ENCODE assay signal across 32 mouse cellular contexts in the genomic region with DNA sequence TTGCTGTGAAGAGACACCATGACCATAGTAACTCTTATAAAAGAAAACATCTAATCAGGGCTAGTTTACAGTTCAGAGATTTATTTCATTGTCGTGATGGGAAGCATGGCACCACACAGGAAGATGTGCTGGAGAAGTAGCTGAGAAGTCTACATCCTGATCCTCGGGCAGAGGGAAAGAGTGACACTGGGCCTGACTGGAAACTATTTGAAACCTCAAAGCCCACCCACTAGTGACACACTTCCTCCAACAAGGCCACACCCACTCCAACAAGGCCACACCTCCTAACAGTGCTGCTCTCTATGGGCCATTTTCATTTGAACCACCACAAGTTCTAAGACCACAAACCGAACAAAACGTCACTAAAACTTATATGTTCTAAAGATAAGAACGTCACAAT. TPM values are rescaled to one million over a fixed set of nuclear protein-coding genes. Genes with fewer than 3 reads are reported as not detected.
DNase-seq lines count a peak whose midpoint lies in the region; ATAC-seq lines count a peak whose summit lies in the region.
"Had no signal": no experiment of that assay in that cellular context is flagged by ENCODE, and none has a peak within 500 bp of the region (broad histone marks: within the 10 kb centered on the region; RNA-seq: fewer than 3 reads in every experiment).

No protein-coding gene starts in this region.

- no peak overlapping the region for H3K9ac ChIP-seq in forebrain, embryonic 16.5 days (replicated peaks; ENCODE audit: low read depth, low read length)
- H3K9ac ChIP-seq: forebrain, embryonic 13.5 days; heart, embryonic 12.5 days; hindbrain, embryonic 15.5 days; limb, embryonic 13.5 days; lung, embryonic 15.5 days had no signal

- no peaks in the 10 kb centered on the region; the same call in 1 of the 2 replicates for H3K4me1 ChIP-seq in forebrain, embryonic 16.5 days (replicated peaks; ENCODE audit: control insufficient read depth, insufficient read depth, low read length)
- H3K4me1 ChIP-seq: heart, embryonic 12.5 days; hindbrain, embryonic 10.5 days; hindbrain, embryonic 15.5 days; lung, embryonic 15.5 days had no signal

- peak; percentile 63 for DNase-seq in 416B (ENCODE audit: low read depth)
- DNase-seq in cerebellum, postnatal 4 days (ENCODE audit: low spot score in 2 of 2): no peak
- no peak for DNase-seq in thymus, postnatal 10 days (ENCODE audit: low spot score in 2 of 2)
- DNase-seq: adrenal gland, postnatal 10 days; cerebellum, adult 11 months; cerebellum, postnatal 10 days; gastrocnemius, postnatal 25 days; heart, adult 18-20 months; heart, postnatal 10 days; kidney, adult 18-20 months; lung, postnatal 36 days; right cerebral cortex, postnatal 25 days; spleen, adult 18-20 months; thymus, adult 18-20 months; thymus, postnatal 36 days had no signal

- 86% methylated on average over 5 of the region's 5 CpGs for WGBS in forebrain, embryonic 16.5 days

- H3K9me3 ChIP-seq in forebrain, embryonic 16.5 days (ENCODE audit: control insufficient read depth, low read length): no peaks in the 10 kb centered on the region
- H3K9me3 ChIP-seq: forebrain, embryonic 13.5 days; heart, embryonic 12.5 days; hindbrain, embryonic 15.5 days; limb, embryonic 13.5 days; lung, embryonic 15.5 days; midbrain, embryonic 10.5 days had no signal

- no peaks in the 10 kb centered on the region for H3K36me3 ChIP-seq in forebrain, embryonic 16.5 days (ENCODE audit: control insufficient read depth, insufficient read depth)
- H3K36me3 ChIP-seq: heart, embryonic 12.5 days; hindbrain, embryonic 10.5 days; hindbrain, embryonic 15.5 days; limb, embryonic 13.5 days; lung, embryonic 15.5 days; midbrain, embryonic 10.5 days had no signal

- no peak overlapping the region for H3K4me3 ChIP-seq in forebrain, embryonic 16.5 days (replicated peaks; ENCODE audit: low read length)
- H3K4me3 ChIP-seq: forebrain, embryonic 13.5 days; heart, embryonic 12.5 days; hindbrain, embryonic 10.5 days; hindbrain, embryonic 15.5 days; layer of hippocampus, adult 2 months; left cerebral cortex, adult 2 months; limb, embryonic 13.5 days; lung, embryonic 15.5 days; midbrain, embryonic 10.5 days had no signal

- peak; percentile 30 for ATAC-seq in CD4-positive, CD25-positive, alpha-beta regulatory T cell, adult 4 months
- peak; percentile 50 for ATAC-seq in common myeloid progenitor, adult 5-6 weeks (replicated peaks; ENCODE audit: low read depth, poor library complexity, severe bottlenecking)
- ATAC-seq in megakaryocyte progenitor cell, adult 5-6 weeks (replicated peaks; ENCODE audit: poor library complexity): peak; percentile 45
- ATAC-seq in forebrain, embryonic 16.5 days: no peak
- ATAC-seq: activated CD4-positive, CD25-positive, alpha-beta regulatory T cell, adult 4 months; forebrain, embryonic 13.5 days; midbrain, embryonic 16.5 days had no signal

- no peak overlapping the region for H3K27ac ChIP-seq in forebrain, embryonic 16.5 days (ENCODE audit: low read length)
- H3K27ac ChIP-seq: forebrain, embryonic 13.5 days; hindbrain, embryonic 10.5 days; hindbrain, embryonic 15.5 days; layer of hippocampus, adult 2 months; left cerebral cortex, adult 2 months; limb, embryonic 13.5 days; lung, embryonic 15.5 days; midbrain, embryonic 10.5 days; stomach, postnatal 0 days had no signal

- no peaks in the 10 kb centered on the region for H3K27me3 ChIP-seq in forebrain, embryonic 16.5 days (replicated peaks; ENCODE audit: control insufficient read depth, insufficient read depth, low read length)
- H3K27me3 ChIP-seq: forebrain, embryonic 13.5 days; heart, embryonic 12.5 days; hindbrain, embryonic 15.5 days; limb, embryonic 13.5 days; lung, embryonic 15.5 days had no signal

- no peak overlapping the region for H3K4me2 ChIP-seq in forebrain, embryonic 16.5 days (ENCODE audit: low read length)
- H3K4me2 ChIP-seq: forebrain, embryonic 13.5 days; heart, embryonic 12.5 days; hindbrain, embryonic 15.5 days; limb, embryonic 13.5 days; liver, embryonic 11.5 days; lung, embryonic 15.5 days had no signal

RNA-seq across cellular contexts. Expression of gene A830005F24Rik, which starts 12.4 kb away (rescaled TPM):
- polyA plus RNA-seq in CD4-positive, CD25-positive, alpha-beta regulatory T cell, adult 4 months (2017; shearing (Covaris generic)): 1 to 10 TPM; 3.5 to 4.5 TPM
- 0.73 TPM in 1 of 2 replicates, not detected in the other for total RNA-seq in common myeloid progenitor, adult 5-6 weeks (2017)
- 0.71 and 1.0 TPM in 2 replicates for total RNA-seq in megakaryocyte progenitor cell, adult 5-6 weeks (2015)
- total RNA-seq in megakaryocyte progenitor cell, adult 5-6 weeks (2017): 1.2 and 1.4 TPM in 2 replicates
- 1.9 and 2.5 TPM in 2 replicates for polyA plus RNA-seq in forebrain, embryonic 16.5 days (2015; fragmentation: Nextera tagmentation; extraction: Ambion mirVana)
- total RNA-seq: gastrocnemius, postnatal 25 days; heart, adult 18-20 months; heart, postnatal 10 days had no signal

RNA-seq across cellular contexts. Expression of gene Zfp169, which starts 12.5 kb away (rescaled TPM):
- 10 to 100 TPM; 14.7 to 18.3 TPM for polyA plus RNA-seq in CD4-positive, CD25-positive, alpha-beta regulatory T cell, adult 4 months (2017; shearing (Covaris generic))
- 12.7 and 12.8 TPM in 2 replicates for total RNA-seq in common myeloid progenitor, adult 5-6 weeks (2017)
- total RNA-seq in megakaryocyte progenitor cell, adult 5-6 weeks (2015): 7.8 and 9.4 TPM in 2 replicates
- 12.4 and 16.4 TPM in 2 replicates for total RNA-seq in megakaryocyte progenitor cell, adult 5-6 weeks (2017)
- 7.9 and 8.4 TPM in 2 replicates for polyA plus RNA-seq in forebrain, embryonic 16.5 days (2015; fragmentation: Nextera tagmentation; extraction: Ambion mirVana)
